Mouse (Mus musculus): ENCODE results near the gene Sema3b. TPM values are rescaled to one million over a fixed set of nuclear protein-coding genes. Genes with fewer than 3 reads are reported as not detected.

Sema3b gene
- polyA plus RNA-seq, 1 experiment from 2014 or later: 9.5 TPM

- peak overlapping the region; percentile 63 for H3K4me3 ChIP-seq (ENCODE audit: low read length)
- peak overlapping the region; percentile 67 for H3K9ac ChIP-seq (ENCODE audit: low read depth, low read length)
- H3K36me3 ChIP-seq (ENCODE audit: control insufficient read depth, insufficient read depth, low read length): peaks cover 6% of the 10 kb centered on the region
- peak overlapping the region; percentile 87 for H3K4me2 ChIP-seq (replicated peaks; ENCODE audit: low read depth, low read length)
- H3K4me1 ChIP-seq (ENCODE audit: control insufficient read depth, insufficient read depth, low read length): peaks cover 53% of the 10 kb centered on the region
- H3K27me3 ChIP-seq (ENCODE audit: control insufficient read depth, insufficient read depth, low read length): no peaks in the 10 kb centered on the region
- H3K27ac ChIP-seq (ENCODE audit: low read depth, low read length): peak overlapping the region; percentile 69
- no peaks in the 10 kb centered on the region for H3K9me3 ChIP-seq (ENCODE audit: control insufficient read depth, low read length)
- ATAC-seq (ENCODE audit: low FRiP score, low TSS enrichment): no peak
- WGBS: 6% methylated on average over 8 of the region's 8 CpGs
These were observed 57.1 kb downstream of the Sema3b start for GRCm38 (mm10) chr9:107551890-107552355.

DNA sequence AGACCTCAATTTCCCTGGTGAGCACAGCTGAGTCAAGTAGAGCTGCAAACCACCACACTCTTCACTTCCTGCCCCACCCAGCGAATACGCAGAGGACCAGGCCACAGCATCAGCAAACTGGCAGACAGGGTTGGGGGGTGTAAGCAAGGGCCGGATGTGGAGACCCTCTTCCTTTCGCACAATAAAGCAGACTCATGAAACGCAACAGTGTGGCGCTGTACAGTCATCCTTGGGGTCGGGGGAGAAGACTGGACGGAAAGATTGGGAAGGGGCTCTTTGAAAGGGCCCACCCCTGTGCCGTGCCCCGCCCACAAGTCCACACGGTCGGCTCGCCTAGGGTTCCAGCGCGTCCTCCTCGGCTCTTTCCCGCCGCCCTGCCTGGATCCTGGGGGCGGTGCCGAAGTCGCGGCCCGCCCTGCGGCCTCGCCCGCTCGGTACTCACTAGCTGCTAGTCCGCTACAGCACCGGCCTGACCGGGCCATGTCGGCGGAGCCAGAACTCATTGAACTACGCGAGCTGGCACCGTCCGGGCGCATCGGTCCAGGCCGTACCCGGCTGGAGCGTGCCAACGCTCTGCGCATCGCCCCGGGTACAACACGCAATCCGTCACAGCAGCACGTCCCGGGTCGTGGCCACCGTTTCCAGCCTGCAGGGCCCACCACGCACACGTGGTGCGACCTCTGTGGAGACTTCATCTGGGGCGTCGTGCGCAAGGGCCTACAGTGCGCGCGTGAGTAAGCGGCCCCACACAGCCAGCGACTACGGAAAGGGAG lies 57.7 kb downstream of the Sema3b start, which contains the start of gene Rassf1:
Rassf1 (plus strand) TSS at position 439 of the 773 bp plus-strand sequence.
- no peaks in the 10 kb centered on the region for H3K9me3 ChIP-seq (ENCODE audit: control insufficient read depth, low read length)
- H3K36me3 ChIP-seq (ENCODE audit: control insufficient read depth, insufficient read depth, low read length): no peaks in the 10 kb centered on the region; the same call in 1 of the 2 replicates
- no peaks in the 10 kb centered on the region for H3K27me3 ChIP-seq (ENCODE audit: control insufficient read depth, insufficient read depth, low read length)
- H3K27ac ChIP-seq (ENCODE audit: low read depth, low read length): peak within 1 kb of the TSS; percentile 69
- peak within 1 kb of the TSS; percentile 87 for H3K4me2 ChIP-seq (replicated peaks; ENCODE audit: low read depth, low read length)
- H3K4me1 ChIP-seq (ENCODE audit: control insufficient read depth, insufficient read depth, low read length): peaks cover 51% of the 10 kb centered on the region
- peak within 1 kb of the TSS; percentile 63 for H3K4me3 ChIP-seq (ENCODE audit: low read length)
- WGBS: under 1% methylated on average over 63 of the region's 63 CpGs
- H3K9ac ChIP-seq (ENCODE audit: low read depth, low read length): peak within 1 kb of the TSS; percentile 67
- ATAC-seq (ENCODE audit: low FRiP score, low TSS enrichment): peak; percentile 44

- peak overlapping the region; percentile 63 for H3K4me3 ChIP-seq (ENCODE audit: low read length)
- H3K36me3 ChIP-seq (ENCODE audit: control insufficient read depth, insufficient read depth, low read length): no peaks in the 10 kb centered on the region
- no peaks in the 10 kb centered on the region for H3K9me3 ChIP-seq (ENCODE audit: control insufficient read depth, low read length)
- H3K27ac ChIP-seq (ENCODE audit: low read depth, low read length): peak overlapping the region; percentile 69; the same call in 1 of the 2 replicates
- 26% methylated on average over 23 of the region's 23 CpGs for WGBS
- no peaks in the 10 kb centered on the region for H3K27me3 ChIP-seq (ENCODE audit: control insufficient read depth, insufficient read depth, low read length)
- H3K4me1 ChIP-seq (ENCODE audit: control insufficient read depth, insufficient read depth, low read length): peaks cover 44% of the 10 kb centered on the region
- H3K4me2 ChIP-seq (replicated peaks; ENCODE audit: low read depth, low read length): peak overlapping the region; percentile 87
- H3K9ac ChIP-seq (ENCODE audit: low read depth, low read length): peak overlapping the region; percentile 67; the same call in 1 of the 2 replicates
- no peak for ATAC-seq (ENCODE audit: low FRiP score, low TSS enrichment)
These were observed 58.4 kb downstream of the Sema3b start for GRCm38 (mm10) chr9:107550491-107551116.

DNA sequence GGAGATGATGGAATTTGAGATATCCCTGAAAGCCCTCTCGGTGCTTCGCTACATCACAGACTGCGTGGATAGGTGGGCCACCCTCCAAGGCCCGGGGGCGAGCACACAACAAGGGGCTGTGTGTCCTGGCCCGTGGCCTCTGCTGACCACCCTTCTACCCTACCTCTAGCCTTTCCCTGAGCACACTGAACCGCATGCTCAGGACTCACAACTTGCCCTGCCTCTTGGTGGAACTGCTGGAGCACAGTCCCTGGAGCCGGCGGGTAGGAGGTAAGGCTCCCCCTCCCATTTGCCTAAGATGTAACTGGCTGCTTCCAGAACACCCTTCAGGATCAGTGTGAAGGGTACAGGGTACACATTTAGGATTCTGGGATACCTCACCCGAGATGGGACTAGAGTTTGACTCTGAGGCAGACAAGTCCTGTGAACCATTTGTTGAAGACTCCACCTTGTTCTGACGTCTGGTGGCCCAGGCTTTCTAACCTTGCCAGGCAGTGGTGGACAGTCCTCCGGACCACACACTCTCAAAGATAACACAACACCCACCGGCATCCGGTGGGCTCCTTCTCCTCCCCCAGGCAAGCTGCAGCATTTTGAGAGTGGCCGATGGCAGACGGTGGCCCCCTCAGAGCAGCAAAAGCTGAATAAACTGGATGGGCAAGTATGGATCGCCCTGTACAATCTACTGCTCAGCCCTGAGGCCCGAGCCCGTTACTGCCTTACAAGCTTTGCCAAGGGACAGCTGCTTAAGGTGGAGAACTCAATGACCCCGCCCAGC lies 59.5 kb downstream of the Sema3b start:
- H3K27me3 ChIP-seq (ENCODE audit: control insufficient read depth, insufficient read depth, low read length): no peaks in the 10 kb centered on the region
- no peaks in the 10 kb centered on the region for H3K9me3 ChIP-seq (ENCODE audit: control insufficient read depth, low read length)
- peaks cover 43% of the 10 kb centered on the region for H3K4me1 ChIP-seq (ENCODE audit: control insufficient read depth, insufficient read depth, low read length)
- no peak overlapping the region; the same call in 1 of the 2 replicates for H3K9ac ChIP-seq (ENCODE audit: low read depth, low read length)
- ATAC-seq (ENCODE audit: low FRiP score, low TSS enrichment): no peak
- WGBS: 77% methylated on average over 20 of the region's 20 CpGs
- no peak overlapping the region for H3K27ac ChIP-seq (ENCODE audit: low read depth, low read length)
- no peak overlapping the region for H3K4me3 ChIP-seq (ENCODE audit: low read length)
- peaks cover 9% of the 10 kb centered on the region; the same call in 1 of the 2 replicates for H3K36me3 ChIP-seq (ENCODE audit: control insufficient read depth, insufficient read depth, low read length)
- H3K4me2 ChIP-seq (replicated peaks; ENCODE audit: low read depth, low read length): no peak overlapping the region

DNA sequence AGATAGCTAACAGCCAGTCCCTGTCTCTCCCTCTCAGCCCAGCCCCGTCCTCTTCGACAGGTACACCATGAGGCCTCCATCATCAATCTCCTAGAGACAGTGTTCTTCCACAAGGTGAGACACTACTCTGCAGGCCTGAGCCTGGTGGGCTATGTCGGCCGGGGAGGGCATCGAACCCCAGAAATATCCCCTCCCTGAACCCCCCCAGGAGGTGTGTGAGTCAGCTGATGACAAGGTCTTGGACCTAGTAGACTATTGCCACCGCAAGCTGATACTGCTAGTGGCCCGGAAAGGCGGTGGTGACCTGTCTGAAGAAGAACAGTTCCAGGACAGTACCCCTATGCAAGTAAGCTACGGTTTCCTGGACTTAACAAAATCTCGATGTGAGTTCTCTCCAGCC lies 60.2 kb downstream of the Sema3b start:
- H3K27me3 ChIP-seq (ENCODE audit: control insufficient read depth, insufficient read depth, low read length): no peaks in the 10 kb centered on the region
- H3K4me2 ChIP-seq (replicated peaks; ENCODE audit: low read depth, low read length): no peak overlapping the region
- ATAC-seq (ENCODE audit: low FRiP score, low TSS enrichment): no peak
- H3K9ac ChIP-seq (ENCODE audit: low read depth, low read length): no peak overlapping the region; the same call in 1 of the 2 replicates
- WGBS: 82% methylated on average over 10 of the region's 10 CpGs
- H3K27ac ChIP-seq (ENCODE audit: low read depth, low read length): no peak overlapping the region
- peaks cover 43% of the 10 kb centered on the region for H3K4me1 ChIP-seq (ENCODE audit: control insufficient read depth, insufficient read depth, low read length)
- no peak overlapping the region for H3K4me3 ChIP-seq (ENCODE audit: low read length)
- peaks cover 14% of the 10 kb centered on the region for H3K36me3 ChIP-seq (ENCODE audit: control insufficient read depth, insufficient read depth, low read length)
- no peaks in the 10 kb centered on the region for H3K9me3 ChIP-seq (ENCODE audit: control insufficient read depth, low read length)

GRCm38 (mm10) chr9:107547957-107548356 lies 61.1 kb downstream of the Sema3b start:
- no peak overlapping the region for H3K4me2 ChIP-seq (replicated peaks; ENCODE audit: low read depth, low read length)
- peaks cover 37% of the 10 kb centered on the region; the same call in 1 of the 2 replicates for H3K4me1 ChIP-seq (ENCODE audit: control insufficient read depth, insufficient read depth, low read length)
- no peaks in the 10 kb centered on the region for H3K27me3 ChIP-seq (ENCODE audit: control insufficient read depth, insufficient read depth, low read length)
- peaks cover 14% of the 10 kb centered on the region for H3K36me3 ChIP-seq (ENCODE audit: control insufficient read depth, insufficient read depth, low read length)
- H3K9me3 ChIP-seq (ENCODE audit: control insufficient read depth, low read length): no peaks in the 10 kb centered on the region
- no peak for ATAC-seq (ENCODE audit: low FRiP score, low TSS enrichment)
- H3K9ac ChIP-seq (ENCODE audit: low read depth, low read length): no peak overlapping the region
- 82% methylated on average over 5 of the region's 5 CpGs for WGBS
- H3K4me3 ChIP-seq (ENCODE audit: low read length): no peak overlapping the region
- no peak overlapping the region for H3K27ac ChIP-seq (ENCODE audit: low read depth, low read length)

Other genes with a start within 250 kb of the Sema3b start
- 0.77 and 0.87 TPM in 2 replicates for gene Cacna2d2, start 209.6 kb downstream of the Sema3b start, polyA plus RNA-seq (2014; fragmentation: Nextera tagmentation; extraction: Ambion mirVana)
- 45.0 and 49.9 TPM in 2 replicates for gene Tmem115, start 75.3 kb downstream of the Sema3b start, polyA plus RNA-seq (2014; fragmentation: Nextera tagmentation; extraction: Ambion mirVana)
- 28.7 and 32.3 TPM in 2 replicates for gene Cyb561d2, start 67.0 kb downstream of the Sema3b start, polyA plus RNA-seq (2014; fragmentation: Nextera tagmentation; extraction: Ambion mirVana)
- 41.0 and 48.6 TPM in 2 replicates for gene Nprl2, start 67.0 kb downstream of the Sema3b start, polyA plus RNA-seq (2014; fragmentation: Nextera tagmentation; extraction: Ambion mirVana)
- gene Zmynd10, start 61.9 kb downstream of the Sema3b start, polyA plus RNA-seq (2014; fragmentation: Nextera tagmentation; extraction: Ambion mirVana): 0.76 and 1.7 TPM in 2 replicates
- 53.2 and 60.1 TPM in 2 replicates for gene Rassf1, start 57.7 kb downstream of the Sema3b start, polyA plus RNA-seq (2014; fragmentation: Nextera tagmentation; extraction: Ambion mirVana)
- gene Tusc2, start 46.0 kb downstream of the Sema3b start, polyA plus RNA-seq (2014; fragmentation: Nextera tagmentation; extraction: Ambion mirVana): 39.0 and 45.9 TPM in 2 replicates
- 135 and 136 TPM in 2 replicates for gene Hyal2, start 41.3 kb downstream of the Sema3b start, polyA plus RNA-seq (2014; fragmentation: Nextera tagmentation; extraction: Ambion mirVana)
- gene Hyal1, start 32.3 kb downstream of the Sema3b start, polyA plus RNA-seq (2014; fragmentation: Nextera tagmentation; extraction: Ambion mirVana): 6.8 and 7.3 TPM in 2 replicates
- gene Naa80, start 30.3 kb downstream of the Sema3b start, polyA plus RNA-seq (2014; fragmentation: Nextera tagmentation; extraction: Ambion mirVana): 16.0 and 18.4 TPM in 2 replicates
- 0.84 and 1.5 TPM in 2 replicates for gene Hyal3, start 28.4 kb downstream of the Sema3b start, polyA plus RNA-seq (2014; fragmentation: Nextera tagmentation; extraction: Ambion mirVana)
- 59.1 and 61.4 TPM in 2 replicates for gene Ifrd2, start 21.6 kb downstream of the Sema3b start, polyA plus RNA-seq (2014; fragmentation: Nextera tagmentation; extraction: Ambion mirVana)
- gene Gnai2, start 26.1 kb upstream of the Sema3b start, polyA plus RNA-seq (2014; fragmentation: Nextera tagmentation; extraction: Ambion mirVana): 386 and 445 TPM in 2 replicates
- 4.8 and 6.5 TPM in 2 replicates for gene Slc38a3, start 60.3 kb upstream of the Sema3b start, polyA plus RNA-seq (2014; fragmentation: Nextera tagmentation; extraction: Ambion mirVana)
- gene Gnat1, start 70.5 kb upstream of the Sema3b start, polyA plus RNA-seq (2014; fragmentation: Nextera tagmentation; extraction: Ambion mirVana): 4.7 and 5.3 TPM in 2 replicates
- gene Sema3f, start 101.2 kb upstream of the Sema3b start, polyA plus RNA-seq (2014; fragmentation: Nextera tagmentation; extraction: Ambion mirVana): 32.4 and 38.4 TPM in 2 replicates
- gene Rbm5, start 161.8 kb upstream of the Sema3b start, polyA plus RNA-seq (2014; fragmentation: Nextera tagmentation; extraction: Ambion mirVana): 128 and 193 TPM in 2 replicates